Mouse (Mus musculus): ENCODE data around the gene Tmprss11d.

- TF ChIP-seq POLR2A (IDR thresholded peaks at IDR 0.05; ENCODE audit: insufficient read depth, low read depth, low read length) (no peak), CTCF (IDR thresholded peaks at IDR 0.05; ENCODE audit: insufficient read depth, low read depth, low read length) (no peak)
Observed at GRCm38 (mm10) chr5:86289208-86289607, 84.0 kb downstream of the Tmprss11d start, which contains the start of gene Tmprss11c.

Measured in olfactory bulb, adult 2 months (tissue).